Mouse (Mus musculus): ENCODE measurements around the gene Itga3.

The Itga3 gene

GRCm38 (mm10) chr11:95071266-95071665 lies 5.3 kb downstream of the Itga3 start:
- DNase-seq (ENCODE audit: low spot score) = peak; percentile 53

- no peak for DNase-seq (ENCODE audit: low spot score)
Measured at GRCm38 (mm10) chr11:95070140-95071107, 6.2 kb downstream of the Itga3 start.

GRCm38 (mm10) chr11:95069226-95069957 lies 7.2 kb downstream of the Itga3 start:
- no peak for DNase-seq (ENCODE audit: low spot score)

GRCm38 (mm10) chr11:95056768-95057501 lies 19.7 kb downstream of the Itga3 start:
- DNase-seq (ENCODE audit: low spot score) = no peak

GRCm38 (mm10) chr11:95053062-95053461 lies 23.5 kb downstream of the Itga3 start:
- no peak for DNase-seq (ENCODE audit: low spot score)

GRCm38 (mm10) chr11:95046980-95047680 lies 29.5 kb downstream of the Itga3 start:
- peak; percentile 47 for DNase-seq (ENCODE audit: low spot score)

GRCm38 (mm10) chr11:95044185-95044870 lies 32.3 kb downstream of the Itga3 start:
- DNase-seq (ENCODE audit: low spot score) = no peak

- no peak for DNase-seq (ENCODE audit: low spot score)
Measured at GRCm38 (mm10) chr11:95043608-95044007, 33.0 kb downstream of the Itga3 start.

- no peak for DNase-seq (ENCODE audit: low spot score)
Measured at GRCm38 (mm10) chr11:95043060-95043459, 33.5 kb downstream of the Itga3 start.

- peak; percentile 77 for DNase-seq (ENCODE audit: low spot score)
Measured at GRCm38 (mm10) chr11:95042096-95042495, 34.5 kb downstream of the Itga3 start.

- peak; percentile 96 for DNase-seq (ENCODE audit: low spot score)
Measured at GRCm38 (mm10) chr11:95041139-95041609, 35.4 kb downstream of the Itga3 start, which contains the start of gene Pdk2. TSS of gene Pdk2 (minus strand) at chr11:95041354.

GRCm38 (mm10) chr11:95040491-95041138 lies 36.0 kb downstream of the Itga3 start:
- DNase-seq (ENCODE audit: low spot score) = no peak

- DNase-seq (ENCODE audit: low spot score) = no peak
Measured at GRCm38 (mm10) chr11:95039766-95040165, 36.8 kb downstream of the Itga3 start.

GRCm38 (mm10) chr11:95038818-95039655 lies 37.6 kb downstream of the Itga3 start:
- DNase-seq (ENCODE audit: low spot score) = peak; percentile 66

GRCm38 (mm10) chr11:95038156-95038817 lies 38.3 kb downstream of the Itga3 start:
- DNase-seq (ENCODE audit: low spot score) = no peak

- no peak for DNase-seq (ENCODE audit: low spot score)
Measured at GRCm38 (mm10) chr11:95037306-95037705, 39.3 kb downstream of the Itga3 start.

GRCm38 (mm10) chr11:95036521-95036920 lies 40.1 kb downstream of the Itga3 start:
- no peak for DNase-seq (ENCODE audit: low spot score)

GRCm38 (mm10) chr11:95034902-95035301 lies 41.7 kb downstream of the Itga3 start:
- no peak for DNase-seq (ENCODE audit: low spot score)

- no peak for DNase-seq (ENCODE audit: low spot score)
Measured at GRCm38 (mm10) chr11:95033617-95034016, 43.0 kb downstream of the Itga3 start.

Data from yolk sac, embryonic 10.5 days (tissue).